Mouse (Mus musculus) spleen, postnatal 36 days (tissue): ENCODE measurements around the gene Rtp2.

ENCODE experiments used
- DNase-seq, 2 experiments: peaks; one replicate each; pipeline ENCODE4 v3.0.0; 2022; ENCODE audit warnings: low spot score in 2 of 2, mixed read lengths in 1 of 2

Gene Rtp2

DNA sequence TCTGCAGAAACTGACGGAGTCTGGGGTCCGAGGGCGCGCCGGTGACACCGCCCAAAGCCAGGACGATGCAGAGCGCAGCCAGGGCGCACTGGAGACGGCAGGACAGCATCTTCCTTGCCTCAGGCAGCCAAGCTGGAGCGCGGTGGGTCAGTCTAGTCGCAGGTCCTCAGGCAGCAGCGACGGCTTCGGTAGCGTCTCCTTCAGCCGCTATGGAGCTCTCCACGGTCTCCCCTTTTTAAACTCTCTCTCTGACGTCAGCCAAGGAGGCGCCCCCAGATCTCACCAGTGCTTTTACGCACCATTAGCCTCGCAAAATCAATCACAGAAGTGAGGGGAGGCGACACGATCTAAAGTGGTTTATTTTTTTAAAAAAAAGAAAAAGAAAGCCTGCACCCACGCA, 41.6 kb downstream of the Rtp2 start, which contains the start of gene Sst:
TSS of gene Sst (minus strand) at position 323 of the 400 bp plus-strand sequence.
- no peak for DNase-seq

DNA sequence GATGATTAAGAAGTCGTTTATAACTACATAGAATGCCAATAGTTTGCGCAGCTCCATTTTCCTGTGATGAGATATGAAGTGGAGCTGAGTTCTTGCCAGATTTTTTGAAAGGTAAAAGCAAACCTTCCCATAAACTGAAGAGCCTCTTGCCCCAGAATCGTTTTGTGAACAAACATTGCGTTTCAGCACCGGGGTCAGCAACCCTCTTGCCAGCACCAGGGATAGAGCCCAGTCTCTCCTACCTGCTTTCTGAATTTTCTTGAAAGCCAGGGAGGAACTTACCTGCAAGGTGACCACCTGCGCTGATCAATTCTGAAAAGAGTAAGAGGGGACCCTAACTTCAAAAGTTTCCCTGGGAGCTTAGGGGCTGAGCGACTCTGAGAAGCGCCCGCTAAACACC, 42.0 kb downstream of the Rtp2 start:
- DNase-seq: no peak

DNA sequence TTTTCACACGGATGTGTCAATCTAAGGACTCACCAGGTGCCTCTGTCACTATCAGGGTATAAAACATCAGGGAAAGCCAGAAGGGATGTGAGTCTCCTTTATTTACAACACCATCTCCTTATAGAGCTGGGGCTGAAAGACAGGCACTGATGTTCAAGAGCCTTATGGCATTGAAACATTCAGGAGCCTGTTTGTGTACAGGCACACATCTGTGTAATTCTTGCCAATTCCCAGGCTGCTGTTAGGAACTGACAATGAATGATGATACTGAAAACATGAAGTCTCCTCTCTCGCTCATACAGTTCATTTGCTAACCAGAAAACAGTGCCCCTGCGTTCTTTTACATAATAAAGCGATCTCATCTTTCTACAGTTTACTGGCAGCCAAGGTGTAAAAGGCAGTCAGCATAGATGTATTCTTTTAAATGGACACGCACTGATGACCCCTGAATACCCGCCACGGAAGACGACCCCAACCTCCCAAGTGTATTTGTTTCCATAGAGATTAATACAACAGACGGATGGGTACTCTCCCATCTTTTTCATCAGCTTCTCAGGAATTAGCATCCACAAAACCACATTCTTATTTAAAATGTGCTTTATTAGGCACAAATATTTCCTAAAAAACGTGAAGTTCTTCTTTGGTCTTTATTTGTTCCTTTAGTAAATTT, 44.1 kb downstream of the Rtp2 start:
- no peak for DNase-seq

DNA sequence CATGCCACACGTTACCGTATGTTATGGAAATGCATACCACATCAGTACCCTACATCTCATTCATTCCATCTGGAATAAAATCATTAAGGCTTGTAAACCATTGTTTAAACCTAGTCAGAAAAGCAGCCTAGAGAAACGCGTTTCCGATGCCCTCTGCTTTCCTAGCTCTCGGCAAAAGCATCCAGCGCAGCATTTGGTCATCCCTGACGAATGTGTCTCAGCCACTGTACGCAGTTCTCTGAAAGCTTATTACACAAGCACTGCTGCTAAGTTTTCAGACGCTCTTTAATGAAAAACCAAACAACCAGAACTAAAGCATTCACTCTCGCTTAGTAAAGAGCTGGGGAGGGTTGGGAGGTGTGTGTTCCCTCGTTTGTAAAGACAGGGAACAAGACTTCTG, 47.1 kb downstream of the Rtp2 start:
- no peak for DNase-seq
